Mouse (Mus musculus) left cerebral cortex, adult 6 months (tissue): ENCODE measurements around the gene Kxd1. TPM values are rescaled to one million over a fixed set of nuclear protein-coding genes. Genes with fewer than 3 reads are reported as not detected.

Experiments
- long read RNA-seq, 2 experiments: library from polyadenylated mRNA; unstranded; transcript quantifications; one replicate each; pipeline ENCODE4 v2.0.0; 2019 to 2020
- polyA plus RNA-seq: library from polyadenylated mRNA; unstranded; fragments of <200 nt; fragmentation: Nextera tagmentation; gene quantifications from 2 replicates; pipeline ENCODE4 v1.2.3, GENCODE M21; 2021

Gene Kxd1
- 73.8 and 77.6 TPM in 2 replicates for polyA plus RNA-seq
- long read RNA-seq, experiment 1, transcript Kxd1-201 (5 exons, 1,216 nt) = major isoform, 49 of 83 reads
- long read RNA-seq, experiment 1, partial matches to known transcripts = 5 of 83 reads
- long read RNA-seq, experiment 1, other reads (novel, unspliced or antisense) = 28 of 83 reads
- long read RNA-seq, experiment 2, transcript Kxd1-201 (5 exons, 1,216 nt) = major isoform, 43 of 103 reads
- long read RNA-seq, experiment 2, partial matches to known transcripts = 39 of 103 reads
- long read RNA-seq, experiment 2, other reads (novel, unspliced or antisense) = 16 of 103 reads

GRCm38 (mm10) chr8:70527512-70528181 is at the start of gene Kxd1, which contains the start of gene Fkbp8:
Gene Kxd1, minus strand, starts transcription at chr8:70527956.
Gene Fkbp8, plus strand, starts transcription at chr8:70527724.

DNA sequence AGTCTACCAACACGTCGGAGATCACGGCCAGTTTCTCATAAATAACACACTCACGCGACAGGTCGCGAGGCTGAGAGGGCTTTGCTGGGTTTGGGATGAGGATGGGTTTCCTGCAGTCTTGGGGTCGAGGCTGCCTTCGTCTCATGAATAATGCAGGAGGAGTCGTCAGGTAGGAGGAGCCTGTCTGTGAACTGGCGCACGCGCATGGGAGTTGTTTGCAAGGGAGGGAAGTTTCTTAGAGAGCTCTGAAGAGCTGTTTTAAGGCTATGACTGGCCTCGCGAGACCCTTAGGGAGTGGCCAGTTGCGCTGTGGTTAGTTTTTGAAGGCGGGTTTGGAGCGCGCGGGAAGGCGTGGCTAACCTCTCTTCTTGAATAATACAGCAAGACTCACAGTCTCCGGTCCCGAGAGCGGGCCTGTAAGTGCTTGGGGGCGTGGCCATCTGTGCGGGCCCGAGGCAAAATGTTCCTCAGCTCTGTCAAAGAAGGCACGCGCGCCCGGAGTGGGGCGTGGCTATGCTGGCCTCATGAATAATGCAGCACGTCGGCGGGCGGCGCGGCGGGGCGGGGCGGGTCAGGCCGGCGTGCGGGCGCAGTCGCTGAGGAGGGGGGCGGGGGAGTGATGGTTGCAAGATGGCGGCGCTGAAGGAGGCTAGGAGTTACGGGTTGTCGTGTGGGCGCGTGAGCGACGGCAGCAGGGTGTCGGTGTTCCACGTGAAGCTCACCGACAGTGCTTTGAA is 11.5 kb upstream of the Kxd1 start, which contains the start of gene Ell:
Gene Ell, plus strand, starts transcription at position 381 of the 737 bp plus-strand sequence.

DNA sequence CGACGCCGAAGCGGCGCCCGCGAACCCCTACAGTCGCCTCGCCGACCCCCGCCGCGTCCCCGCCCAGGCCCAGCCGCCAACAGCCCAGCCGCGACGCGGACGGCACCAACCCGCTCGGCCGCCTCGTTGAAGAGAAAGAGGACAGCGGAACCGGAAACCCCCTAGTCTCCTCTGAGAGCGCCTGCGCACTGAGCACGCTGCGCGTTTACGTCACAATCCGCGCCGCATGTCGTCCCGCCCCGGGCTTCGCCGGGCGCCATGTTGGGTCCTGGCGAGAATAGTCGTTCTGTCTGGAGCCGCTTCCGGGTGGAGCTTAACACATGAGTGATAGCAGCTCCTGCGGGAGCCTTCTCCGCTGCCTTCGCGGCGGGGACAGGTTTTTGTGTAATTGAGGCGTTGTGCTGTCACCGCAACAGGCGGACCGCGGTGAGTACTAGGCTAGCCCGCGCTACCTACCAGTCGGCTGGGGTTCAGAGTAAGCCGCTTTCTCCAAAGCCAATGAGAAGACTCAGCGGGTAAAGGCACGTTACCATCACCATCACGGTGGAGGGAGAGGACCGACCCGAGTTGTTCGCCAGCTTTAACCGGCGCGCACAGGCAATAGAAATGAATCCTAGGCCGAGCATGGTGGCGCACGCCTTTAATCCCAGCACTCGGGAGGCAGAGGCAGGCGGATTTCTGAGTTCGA is 17.4 kb downstream of the Kxd1 start, which contains the start of gene Uba52:
Gene Uba52, minus strand, starts transcription at position 574 of the 688 bp plus-strand sequence.

DNA sequence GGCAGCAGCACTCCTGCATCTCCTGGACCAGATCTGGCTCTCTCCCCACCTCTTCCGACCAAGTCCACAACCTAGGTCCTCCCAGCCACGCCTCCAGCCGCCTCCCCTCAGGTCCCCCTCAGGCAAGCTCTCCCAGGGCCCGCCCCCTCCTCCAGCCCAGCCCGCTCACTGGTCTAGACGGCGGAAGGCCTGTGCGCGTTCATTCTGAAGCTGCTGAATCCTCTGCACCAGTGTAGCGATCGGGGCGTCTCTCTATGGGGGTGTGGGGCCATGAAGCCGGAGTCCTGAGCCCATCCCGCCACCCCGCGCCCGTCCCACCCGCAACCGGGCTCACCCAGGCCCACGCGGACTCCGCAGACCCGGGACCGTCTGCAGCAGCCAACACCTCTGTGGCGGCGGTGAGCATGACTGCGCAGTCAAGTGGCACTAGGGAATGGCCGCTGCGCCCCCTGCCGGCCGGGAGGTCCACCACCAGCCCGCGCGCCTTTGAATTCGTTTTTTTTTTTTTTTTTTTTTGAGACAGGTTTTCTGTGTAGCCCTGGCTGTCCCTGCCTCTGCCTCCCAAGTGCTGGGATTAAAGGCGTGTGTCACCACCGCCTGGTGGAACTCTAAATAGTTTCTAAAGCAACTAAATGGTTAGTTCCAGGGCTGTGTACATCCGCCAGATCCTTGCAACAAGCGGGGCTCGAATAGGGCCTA is 21.3 kb downstream of the Kxd1 start, which contains the start of gene Rex1bd:
Gene Rex1bd, minus strand, starts transcription at position 425 of the 699 bp plus-strand sequence.

DNA sequence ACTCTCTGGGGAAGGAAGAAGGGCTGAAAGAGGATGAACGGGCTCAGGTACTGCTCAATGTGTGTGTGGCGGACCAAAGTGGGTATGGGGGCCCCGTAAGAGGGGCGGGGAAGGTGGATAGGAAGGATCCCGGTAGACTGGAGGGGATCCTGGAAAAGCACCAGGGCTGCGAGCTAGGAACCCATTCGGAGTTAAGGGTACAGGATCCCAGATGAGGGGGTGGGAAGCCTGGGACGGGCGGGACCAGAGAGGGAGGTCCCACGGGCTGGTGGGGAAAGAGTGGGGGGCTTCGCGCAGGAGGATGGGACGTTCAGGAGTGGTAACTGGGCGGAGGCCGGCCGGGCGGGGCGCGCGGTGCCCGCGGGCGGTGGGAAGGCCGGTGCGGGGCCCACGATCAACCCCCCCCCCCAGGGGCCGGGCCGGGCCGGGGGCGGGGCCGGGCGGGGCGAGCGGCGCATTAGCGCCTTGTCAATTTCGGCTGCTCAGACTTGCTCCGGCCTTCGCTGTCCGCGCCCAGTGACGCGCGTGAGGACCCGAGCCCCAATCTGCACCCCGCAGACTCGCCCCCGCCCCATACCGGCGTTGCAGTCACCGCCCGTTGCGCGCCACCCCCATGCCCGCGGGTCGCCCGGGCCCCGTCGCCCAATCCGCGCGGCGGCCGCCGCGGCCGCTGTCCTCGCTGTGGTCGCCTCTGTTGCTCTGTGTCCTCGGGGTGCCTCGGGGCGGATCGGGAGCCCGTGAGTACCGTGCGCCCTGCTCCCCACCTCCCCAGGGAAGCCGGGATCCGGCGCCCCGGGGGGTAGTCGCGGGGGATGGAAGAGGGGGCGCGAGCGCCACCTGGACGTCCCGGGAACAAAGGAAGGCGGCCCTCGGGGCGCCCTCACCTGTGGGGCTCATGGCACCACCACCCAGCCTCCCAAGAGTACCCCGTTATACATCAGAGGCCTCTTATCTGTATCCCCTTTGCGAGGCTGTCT is 34.8 kb downstream of the Kxd1 start, which contains the start of gene Crlf1:
Gene Crlf1, plus strand, starts transcription at position 495 of the 977 bp plus-strand sequence.

GRCm38 (mm10) chr8:70486941-70487520 is 40.7 kb downstream of the Kxd1 start, which contains the start of gene Tmem59l:
Gene Tmem59l, minus strand, starts transcription at chr8:70487358.

GRCm38 (mm10) chr8:70476333-70477268 is 51.2 kb downstream of the Kxd1 start, which contains the start of gene Klhl26:
Gene Klhl26, minus strand, starts transcription at chr8:70476968.

Other genes starting within 250 kb of the Kxd1 start
- 2.0 and 6.7 TPM in 2 replicates for gene Homer3, start 245.1 kb downstream of the Kxd1 start, polyA plus RNA-seq
- 21.0 and 26.7 TPM in 2 replicates for gene Ddx49, start 225.5 kb downstream of the Kxd1 start, polyA plus RNA-seq
- gene Cope, start 225.4 kb downstream of the Kxd1 start, polyA plus RNA-seq = 306 and 417 TPM in 2 replicates
- gene Cers1, start 212.2 kb downstream of the Kxd1 start, polyA plus RNA-seq = 86.2 and 92.0 TPM in 2 replicates
- gene Gdf1, start 198.1 kb downstream of the Kxd1 start, polyA plus RNA-seq = 8.7 and 22.3 TPM in 2 replicates
- 4.3 and 7.7 TPM in 2 replicates for gene Upf1, start 174.7 kb downstream of the Kxd1 start, polyA plus RNA-seq
- 0.23 and 0.41 TPM in 2 replicates for gene Comp, start 154.4 kb downstream of the Kxd1 start, polyA plus RNA-seq
- 53.2 and 75.6 TPM in 2 replicates for gene Crtc1, start 88.4 kb downstream of the Kxd1 start, polyA plus RNA-seq
- gene Klhl26, start 51.0 kb downstream of the Kxd1 start, polyA plus RNA-seq = 30.8 and 37.7 TPM in 2 replicates
- gene Tmem59l, start 40.6 kb downstream of the Kxd1 start, polyA plus RNA-seq = 550 and 567 TPM in 2 replicates
- gene Crlf1, start 34.8 kb downstream of the Kxd1 start, polyA plus RNA-seq = 0.81 and 2.0 TPM in 2 replicates
- gene Rex1bd, start 21.2 kb downstream of the Kxd1 start, polyA plus RNA-seq = 347 and 396 TPM in 2 replicates
- gene Uba52, start 17.2 kb downstream of the Kxd1 start, polyA plus RNA-seq = 3,921 and 4,944 TPM in 2 replicates
- gene Fkbp8, start 232 bp downstream of the Kxd1 start, polyA plus RNA-seq = 287 and 603 TPM in 2 replicates
- 3.9 and 9.1 TPM in 2 replicates for gene Ell, start 11.5 kb upstream of the Kxd1 start, polyA plus RNA-seq
- 36.5 and 38.4 TPM in 2 replicates for gene Isyna1, start 66.4 kb upstream of the Kxd1 start, polyA plus RNA-seq
- gene Ssbp4, start 80.9 kb upstream of the Kxd1 start, polyA plus RNA-seq = 88.8 and 293 TPM in 2 replicates
- 0.72 and 1.7 TPM in 2 replicates for gene Lrrc25, start 88.2 kb upstream of the Kxd1 start, polyA plus RNA-seq
- gene Gdf15, start 104.5 kb upstream of the Kxd1 start, polyA plus RNA-seq = 0.23 TPM in 1 of 2 replicates, not detected in the other
- gene Pgpep1, start 132.4 kb upstream of the Kxd1 start, polyA plus RNA-seq = 11.0 and 11.5 TPM in 2 replicates
- 222 and 248 TPM in 2 replicates for gene Lsm4, start 145.3 kb upstream of the Kxd1 start, polyA plus RNA-seq
- 5.3 and 148 TPM in 2 replicates for gene Jund, start 171.0 kb upstream of the Kxd1 start, polyA plus RNA-seq
- 0.03 TPM in 1 of 2 replicates, not detected in the other for gene Iqcn, start 175.5 kb upstream of the Kxd1 start, polyA plus RNA-seq
- gene Gm3336, start 190.6 kb upstream of the Kxd1 start, polyA plus RNA-seq = 0.19 and 0.25 TPM in 2 replicates
- gene Pde4c, start 195.8 kb upstream of the Kxd1 start, polyA plus RNA-seq = 0.18 and 0.60 TPM in 2 replicates
- gene Rab3a, start 226.7 kb upstream of the Kxd1 start, polyA plus RNA-seq = 895 and 1,300 TPM in 2 replicates
- gene Mpv17l2, start 233.0 kb upstream of the Kxd1 start, polyA plus RNA-seq = 100 and 108 TPM in 2 replicates
- 82.0 and 99.2 TPM in 2 replicates for gene Pik3r2, start 248.8 kb upstream of the Kxd1 start, polyA plus RNA-seq